40 mouse cellular contexts compared by ENCODE assay signal in genomic region chr14:28966881-28967280, GRCm38 (mm10). TPM values are rescaled to one million over a fixed set of nuclear protein-coding genes. Genes with fewer than 3 reads are reported as not detected.
"Had no signal": no experiment of that assay in that cellular context is flagged by ENCODE, and none has a peak within 500 bp of the region (broad histone marks: within the 10 kb centered on the region; RNA-seq: fewer than 3 reads in every experiment).

No protein-coding gene starts in this region.

- H3K4me2 ChIP-seq: limb, embryonic 12.5 days; limb, embryonic 13.5 days; limb, embryonic 15.5 days; liver, embryonic 11.5 days; liver, embryonic 12.5 days; liver, embryonic 13.5 days; liver, embryonic 15.5 days; lung, embryonic 14.5 days; lung, embryonic 15.5 days; midbrain, embryonic 12.5 days; midbrain, embryonic 13.5 days; midbrain, embryonic 15.5 days; neural tube, embryonic 12.5 days had no signal

- H3K9ac ChIP-seq: limb, embryonic 12.5 days; limb, embryonic 13.5 days; limb, embryonic 15.5 days; liver, embryonic 12.5 days; liver, embryonic 13.5 days; liver, embryonic 14.5 days; liver, embryonic 15.5 days; liver, postnatal 0 days; lung, embryonic 14.5 days; lung, embryonic 15.5 days; midbrain, embryonic 12.5 days; midbrain, embryonic 13.5 days; midbrain, embryonic 15.5 days; neural tube, embryonic 12.5 days had no signal

- H3K27ac ChIP-seq: left cerebral cortex, adult 2 months; limb, embryonic 10.5 days; limb, embryonic 12.5 days; limb, embryonic 13.5 days; limb, embryonic 15.5 days; liver, embryonic 12.5 days; liver, embryonic 13.5 days; liver, embryonic 14.5 days; liver, embryonic 15.5 days; lung, embryonic 15.5 days; macrophage; midbrain, embryonic 12.5 days; midbrain, embryonic 13.5 days; midbrain, embryonic 15.5 days; neural tube, embryonic 12.5 days had no signal

- ATAC-seq: liver, embryonic 12.5 days; liver, postnatal 0 days; lung, postnatal 0 days; midbrain, embryonic 13.5 days; midbrain, embryonic 15.5 days; midbrain, embryonic 16.5 days had no signal

- H3K4me3 ChIP-seq: left cerebral cortex, adult 2 months; limb, embryonic 10.5 days; limb, embryonic 12.5 days; limb, embryonic 13.5 days; limb, embryonic 15.5 days; liver, embryonic 12.5 days; liver, embryonic 13.5 days; liver, embryonic 15.5 days; lung, embryonic 15.5 days; megakaryocyte, embryonic 14.5 days; midbrain, embryonic 12.5 days; midbrain, embryonic 13.5 days; midbrain, embryonic 15.5 days; myocyte; neural tube, embryonic 12.5 days had no signal

- H3K36me3 ChIP-seq: limb, embryonic 10.5 days; limb, embryonic 12.5 days; limb, embryonic 13.5 days; limb, embryonic 15.5 days; liver, embryonic 12.5 days; liver, embryonic 13.5 days; liver, embryonic 15.5 days; lung, embryonic 15.5 days; midbrain, embryonic 12.5 days; midbrain, embryonic 13.5 days; midbrain, embryonic 15.5 days; neural tube, embryonic 12.5 days had no signal

- H3K4me1 ChIP-seq: limb, embryonic 15.5 days; liver, embryonic 12.5 days; liver, embryonic 13.5 days; liver, embryonic 15.5 days; lung, embryonic 15.5 days; megakaryocyte, embryonic 14.5 days; midbrain, embryonic 15.5 days; neural tube, embryonic 12.5 days had no signal

- DNase-seq: left cerebral cortex, postnatal 4 days; liver; liver, embryonic 13.5 days; liver, postnatal 0 days; lung, adult 18-20 months; lung, adult 2 months; lung, embryonic 14.5 days; lung, postnatal 10 days; lung, postnatal 14 days; lung, postnatal 36 days; lung, postnatal 4 days; midbrain, embryonic 14.5 days had no signal

- H3K27me3 ChIP-seq: limb, embryonic 12.5 days; limb, embryonic 13.5 days; limb, embryonic 15.5 days; liver, embryonic 12.5 days; liver, embryonic 13.5 days; liver, embryonic 15.5 days; lung, embryonic 15.5 days; megakaryocyte, embryonic 14.5 days; midbrain, embryonic 12.5 days; midbrain, embryonic 15.5 days; neural tube, embryonic 12.5 days had no signal

- H3K9me3 ChIP-seq: limb, embryonic 10.5 days; limb, embryonic 12.5 days; limb, embryonic 13.5 days; limb, embryonic 15.5 days; liver, embryonic 12.5 days; liver, embryonic 13.5 days; liver, embryonic 15.5 days; lung, embryonic 15.5 days; midbrain, embryonic 12.5 days; midbrain, embryonic 13.5 days; midbrain, embryonic 15.5 days; neural tube, embryonic 12.5 days had no signal

RNA-seq across cellular contexts. Expression of gene Lrtm1, which starts 51.1 kb away (rescaled TPM):
- total RNA-seq: left cerebral cortex, adult 2 months; left cerebral cortex, postnatal 10 days; left cerebral cortex, postnatal 14 days; left cerebral cortex, postnatal 25 days; left cerebral cortex, postnatal 36 days; left cerebral cortex, postnatal 4 days; megakaryocyte progenitor cell, adult 5-6 weeks; megakaryocyte, adult 5-6 weeks; megakaryocyte-erythroid progenitor cell, adult 5-6 weeks; midbrain, postnatal 0 days; monocyte, adult 5-6 weeks had no signal
- polyA plus RNA-seq: limb, embryonic 10.5 days; liver, embryonic 11.5 days; liver, embryonic 12.5 days; lung, embryonic 15.5 days; lung, postnatal 0 days; macrophage had no signal
